Mouse (Mus musculus): ENCODE data around the gene Ethe1.
A peak's percentile ranks its signal among the peaks of the same experiment; 100 is the strongest.

DNA sequence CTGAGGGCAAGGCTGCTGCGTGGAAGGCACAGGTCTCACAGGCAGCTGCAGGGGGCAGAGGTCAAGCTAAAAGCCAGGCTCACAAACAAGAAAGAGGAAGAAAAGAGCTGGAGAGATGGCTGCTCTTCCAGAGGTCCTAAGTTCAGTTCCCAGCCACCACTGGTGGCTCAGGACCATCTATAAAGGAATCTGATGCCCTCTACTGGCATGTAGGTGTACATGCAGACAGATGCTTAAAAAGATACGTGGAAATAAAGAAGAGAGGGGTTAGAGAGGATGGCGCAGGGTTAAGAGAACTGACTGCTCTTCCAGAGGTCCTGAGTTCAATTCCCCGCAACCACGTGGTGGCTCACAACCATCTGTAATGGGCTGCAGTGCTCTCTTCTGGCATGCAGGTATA, 14.9 kb upstream of the Ethe1 start:
- TF ChIP-seq CTCF (IDR thresholded peaks at IDR 0.05; ENCODE audit: low read depth, low read length) (peak; percentile 16; the same call in 1 of the 2 replicates), POLR2A (IDR thresholded peaks at IDR 0.05; ENCODE audit: extremely low read depth, insufficient read depth, low read length) (no peak)

Measured in liver, adult 2 months (tissue).